Mouse (Mus musculus) G1E (cell line): Measurements from ENCODE around the gene Lsamp.

Experiments
- CTCF ChIP-seq: IDR thresholded peaks from 2 replicates; pipeline ENCODE4 v1.5.1; 2012; ENCODE audit warnings: low read depth, low read length, inconsistent platforms, mixed read lengths
- GATA1 ChIP-seq: IDR thresholded peaks from 2 replicates; pipeline ENCODE4 v1.6.1; 2012; ENCODE audit warnings: borderline replicate concordance, low read length, inconsistent platforms, mixed read lengths
- GATA2 ChIP-seq: IDR thresholded peaks from 2 replicates; pipeline ENCODE4 v1.6.1; 2012; ENCODE audit warnings: low read depth, low read length, inconsistent platforms, borderline replicate concordance
- POLR2AphosphoS5 ChIP-seq: IDR thresholded peaks from 2 replicates; pipeline ENCODE4 v1.6.1; 2012; ENCODE audit warnings: low read depth, low read length, inconsistent platforms; ENCODE audit not compliant: insufficient replicate concordance
- TAL1 ChIP-seq: conservative IDR thresholded peaks from 2 replicates; pipeline ENCODE4 v1.6.1; 2012; ENCODE audit warnings: low read depth, low read length, inconsistent platforms, mixed read lengths

- TF ChIP-seq CTCF = no peak
- no peak for TF ChIP-seq POLR2AphosphoS5
- no peak for TF ChIP-seq TAL1
- no peak for TF ChIP-seq GATA1
- no peak for TF ChIP-seq GATA2
Measured at GRCm38 (mm10) chr16:40656871-40657270, 672.7 kb downstream of the Lsamp start.
